Mouse (Mus musculus) cerebellum, postnatal 14 days (tissue): ENCODE data around the gene C2cd4a.

ENCODE experiments used
- DNase-seq, 2 experiments: peaks; one replicate each; pipeline ENCODE4 v3.0.0; 2021; ENCODE audit warnings: mixed read lengths in 2 of 2

The C2cd4a gene

DNA sequence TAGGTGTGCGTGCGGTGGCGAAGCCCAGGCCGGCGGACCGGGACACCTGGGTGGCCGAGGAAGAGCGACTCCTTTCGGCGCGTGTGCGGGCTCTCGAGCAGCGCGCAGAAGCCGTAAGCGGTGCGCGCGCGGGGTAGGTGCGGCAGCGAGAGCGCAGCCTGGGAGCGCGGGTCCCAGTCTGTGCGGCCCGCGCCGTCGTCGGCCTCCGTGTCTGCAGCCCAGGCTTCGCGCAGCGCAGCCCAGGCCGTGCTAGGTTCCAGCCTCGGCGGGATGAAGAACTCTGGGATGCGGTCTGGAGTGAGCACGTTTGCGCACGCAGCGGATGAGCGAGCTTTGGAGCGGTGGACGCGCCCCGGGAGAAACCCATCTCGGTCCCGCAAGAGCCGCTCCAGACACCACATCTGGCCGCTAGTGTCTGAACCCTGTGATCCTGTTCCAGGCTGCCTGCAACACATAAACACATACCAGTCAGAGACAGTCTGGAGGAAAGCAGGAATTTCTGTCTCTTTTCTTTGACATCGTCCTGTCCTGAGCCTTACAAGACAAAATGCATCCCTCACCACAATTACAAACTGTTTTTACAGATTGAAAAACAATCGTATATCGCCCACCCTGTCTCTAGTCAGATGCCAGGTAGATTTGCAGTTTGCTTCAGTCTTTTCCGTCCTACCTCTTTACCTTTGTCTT, 628 bp downstream of the C2cd4a start:
- DNase-seq = peak in 1 of 2 experiments; percentile 57

GRCm38 (mm10) chr9:67830411-67831358, 1.4 kb downstream of the C2cd4a start:
- peak; percentile 67 to 74 for DNase-seq

- DNase-seq = peak; percentile 79 to 80
Observed at GRCm38 (mm10) chr9:67828182-67828581, 3.9 kb downstream of the C2cd4a start.

GRCm38 (mm10) chr9:67825527-67825926, 6.6 kb downstream of the C2cd4a start:
- no peak for DNase-seq

GRCm38 (mm10) chr9:67823131-67823530, 9.0 kb downstream of the C2cd4a start:
- no peak for DNase-seq

DNA sequence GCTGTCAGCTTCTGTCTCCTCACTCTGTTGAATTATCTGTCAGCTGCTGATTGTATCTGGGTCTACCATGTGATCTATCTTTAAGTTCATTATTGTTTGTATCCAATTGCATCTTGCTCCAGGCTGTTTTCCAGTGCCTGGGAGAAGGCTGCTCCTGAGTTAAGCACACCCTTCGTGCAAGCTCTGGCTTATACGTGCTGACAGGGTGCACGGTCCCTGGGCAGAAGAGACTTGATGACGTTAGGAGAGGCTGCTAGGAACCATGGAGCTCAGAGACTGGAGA, 13.5 kb downstream of the C2cd4a start:
- no peak for DNase-seq

- DNase-seq = no peak
Observed at GRCm38 (mm10) chr9:67817898-67818667, 14.0 kb downstream of the C2cd4a start.

- no peak for DNase-seq
Observed at GRCm38 (mm10) chr9:67816172-67816928, 15.8 kb downstream of the C2cd4a start.

DNA sequence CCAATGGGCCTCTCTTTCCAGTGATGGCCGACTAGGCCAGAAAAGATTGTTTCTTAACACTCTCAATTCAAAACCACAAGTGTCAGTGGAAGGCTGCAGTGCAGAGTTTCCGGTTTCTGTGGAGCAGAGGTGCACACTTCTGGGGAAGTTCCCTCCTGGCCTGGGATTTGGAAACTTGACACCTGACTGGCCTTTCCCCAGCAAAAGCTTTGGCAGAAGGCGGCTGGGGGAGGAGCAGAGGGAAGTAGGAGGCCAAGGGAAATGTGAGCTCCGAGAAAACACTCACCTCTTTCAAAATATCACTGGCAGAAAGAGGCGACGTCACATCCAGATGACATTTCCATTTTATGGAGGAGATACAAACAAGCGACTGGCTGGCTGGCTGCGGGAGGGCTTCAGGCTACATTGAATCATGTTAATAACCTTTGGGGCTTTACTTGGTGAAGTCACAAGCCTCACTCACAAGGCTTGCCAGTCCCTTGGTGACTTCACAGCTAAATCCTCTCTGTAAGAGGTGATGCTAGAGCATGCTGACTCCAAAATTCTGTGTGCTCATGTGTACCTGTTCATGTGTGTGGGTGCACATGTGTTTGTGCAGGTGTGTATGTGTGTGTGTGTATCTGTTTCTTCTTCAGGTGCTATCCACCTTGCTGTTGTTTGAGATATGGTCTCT, 18.3 kb downstream of the C2cd4a start:
- DNase-seq = no peak

DNA sequence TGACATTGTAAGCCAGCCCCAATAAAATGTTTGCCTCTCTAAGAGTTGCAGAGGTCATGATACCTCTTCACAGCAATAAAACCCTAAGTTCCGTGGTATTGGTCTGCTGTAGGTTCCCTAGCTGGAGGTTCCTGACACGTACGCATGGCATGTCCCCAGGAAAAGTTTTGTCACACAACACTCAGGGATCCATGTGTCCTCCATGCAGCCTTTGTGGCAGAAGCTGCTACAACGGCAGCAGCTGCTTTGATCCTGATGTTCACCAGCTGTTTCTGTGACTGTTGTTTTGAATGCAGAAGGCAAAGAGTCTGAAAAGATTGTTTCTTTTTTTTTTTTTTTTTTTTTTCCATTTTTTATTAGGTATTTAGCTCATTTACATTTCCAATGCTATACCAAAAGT, 19.0 kb downstream of the C2cd4a start:
- DNase-seq = no peak

- DNase-seq = no peak
Observed at GRCm38 (mm10) chr9:67811116-67811515, 21.0 kb downstream of the C2cd4a start.

GRCm38 (mm10) chr9:67810527-67810926, 21.6 kb downstream of the C2cd4a start:
- no peak for DNase-seq

- no peak for DNase-seq
Observed at GRCm38 (mm10) chr9:67807000-67807399, 25.1 kb downstream of the C2cd4a start.

- DNase-seq = peak; percentile 75 to 90
Observed at GRCm38 (mm10) chr9:67802241-67802640, 29.9 kb downstream of the C2cd4a start.

- no peak for DNase-seq
Observed at GRCm38 (mm10) chr9:67799078-67799819, 32.9 kb downstream of the C2cd4a start.

- DNase-seq = peak; percentile 60 to 69
Observed at GRCm38 (mm10) chr9:67795205-67795675, 36.9 kb downstream of the C2cd4a start.

DNA sequence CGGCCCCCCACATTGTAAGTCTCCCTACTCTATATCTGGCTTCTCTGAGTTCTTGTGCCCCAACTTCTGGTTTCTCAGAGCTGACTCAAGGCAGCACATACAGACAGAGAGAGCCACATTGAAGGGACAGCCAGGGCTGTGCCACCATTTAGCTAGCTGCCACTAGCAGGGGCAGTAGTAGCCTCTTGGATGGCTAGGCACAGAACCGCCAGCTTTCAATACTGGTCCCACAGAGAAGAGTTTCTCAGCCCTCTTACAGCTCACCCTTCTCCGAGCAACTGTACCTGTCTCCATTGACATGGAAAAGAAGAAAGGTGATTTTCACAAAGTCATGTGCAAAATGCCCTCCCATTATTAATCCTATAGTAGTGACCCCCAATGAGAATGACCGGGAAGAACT, 37.5 kb downstream of the C2cd4a start:
- DNase-seq = no peak

GRCm38 (mm10) chr9:67794216-67794615, 37.9 kb downstream of the C2cd4a start:
- no peak for DNase-seq

- no peak for DNase-seq
Observed at GRCm38 (mm10) chr9:67793501-67793900, 38.6 kb downstream of the C2cd4a start.

- DNase-seq = no peak
Observed at GRCm38 (mm10) chr9:67792405-67792804, 39.7 kb downstream of the C2cd4a start.

GRCm38 (mm10) chr9:67787671-67788070, 44.5 kb downstream of the C2cd4a start:
- DNase-seq = no peak
